Mouse (Mus musculus) CH12.LX (cell line): ENCODE data around the gene Atf3. TPM values are rescaled to one million over a fixed set of nuclear protein-coding genes. Genes with fewer than 3 reads are reported as not detected.

Experiments
- DNase-seq: peaks from one replicate; pipeline ENCODE4 v3.0.0-alpha.2; 2013; ENCODE audit errors: extremely low read depth
- H3K27ac ChIP-seq: 2 replicates; pipeline ENCODE4 v1.5.1; 2012; ENCODE audit warnings: low read depth, mild to moderate bottlenecking, control low read depth, moderate library complexity; ENCODE audit not compliant: insufficient read depth
- H3K27me3 ChIP-seq: replicated peaks from 2 replicates; pipeline ENCODE3; 2012; ENCODE audit warnings: inconsistent platforms
- H3K36me3 ChIP-seq, 2 experiments: replicated peaks in 1 of 2; 2 replicates each; pipeline versions ENCODE3 to v1.6.1; 2012; ENCODE audit warnings: inconsistent platforms in 1 of 2, low read length in 1 of 2, mild to moderate bottlenecking in 1 of 2, mixed read lengths in 1 of 2, moderate library complexity in 1 of 2; ENCODE audit not compliant: control insufficient read depth in 1 of 2, insufficient read depth in 1 of 2
- H3K4me1 ChIP-seq, 2 experiments: 2 replicates each; pipeline ENCODE4 v1.6.1; 2012; ENCODE audit warnings: inconsistent platforms in 1 of 2, moderate library complexity in 1 of 2; ENCODE audit not compliant: insufficient read depth in 2 of 2, control insufficient read depth in 1 of 2
- H3K4me2 ChIP-seq: 2 replicates; pipeline ENCODE4 v1.6.1; 2012; ENCODE audit warnings: low read depth, mild to moderate bottlenecking, control low read depth; ENCODE audit not compliant: poor library complexity, insufficient read depth, severe bottlenecking
- H3K4me3 ChIP-seq, 3 experiments: fragments of 150-350 bp in 1 of 3; sonication (generic) in 1 of 3; replicated peaks in 1 of 3; 2 replicates each; pipeline versions ENCODE3 to v1.5.1; 2011 to 2012; ENCODE audit warnings: low read depth in 2 of 3, low read length in 2 of 3, mild to moderate bottlenecking in 2 of 3, moderate library complexity in 2 of 3, control low read depth in 1 of 3, improper control_type of control experiment in 1 of 3, inconsistent platforms in 1 of 3, mixed read lengths in 1 of 3; ENCODE audit not compliant: poor library complexity in 1 of 3
- H3K79me2 ChIP-seq: replicated peaks from 2 replicates; pipeline ENCODE4 v1.6.1; 2012; ENCODE audit warnings: mild to moderate bottlenecking, moderate library complexity; ENCODE audit not compliant: control insufficient read depth, poor library complexity, insufficient read depth, severe bottlenecking; ENCODE audit errors: extremely low read depth
- H3K9ac ChIP-seq: 2 replicates; pipeline ENCODE4 v1.6.1; 2012; ENCODE audit warnings: low read depth, mild to moderate bottlenecking, control low read depth, moderate library complexity; ENCODE audit not compliant: insufficient read depth
- H3K9me3 ChIP-seq: replicated peaks from 2 replicates; pipeline ENCODE3; 2012; ENCODE audit warnings: low read length, inconsistent platforms, mixed read lengths
- BHLHE40 ChIP-seq: IDR thresholded peaks from 2 replicates; pipeline ENCODE4 v1.6.1; 2011; ENCODE audit warnings: mild to moderate bottlenecking, low read depth, low read length, improper control_type of control experiment
- CHD1 ChIP-seq: IDR thresholded peaks from 2 replicates; pipeline ENCODE4 v1.6.1; 2012; ENCODE audit warnings: low read depth, low read length, improper control_type of control experiment, inconsistent platforms
- CHD2 ChIP-seq: IDR thresholded peaks from 2 replicates; pipeline ENCODE4 v1.6.1; 2011; ENCODE audit warnings: low read length, improper control_type of control experiment
- CTCF ChIP-seq, 2 experiments: IDR thresholded peaks in 1 of 2; conservative IDR thresholded peaks in 1 of 2; 2 replicates each; pipeline ENCODE4 v1.5.1; 2011 to 2012; ENCODE audit warnings: low read depth in 2 of 2, low read length in 2 of 2, improper control_type of control experiment in 1 of 2, inconsistent platforms in 1 of 2, mild to moderate bottlenecking in 1 of 2, moderate library complexity in 1 of 2
- E2F4 ChIP-seq: IDR thresholded peaks from 2 replicates; pipeline ENCODE4 v1.6.1; 2011; ENCODE audit warnings: low read depth, low read length, improper control_type of control experiment; ENCODE audit not compliant: insufficient replicate concordance
- ELF1 ChIP-seq: IDR thresholded peaks from 2 replicates; pipeline ENCODE4 v1.6.1; 2014; ENCODE audit warnings: low read depth, mild to moderate bottlenecking, inconsistent platforms, low read length, improper control_type of control experiment
- EP300 ChIP-seq: IDR thresholded peaks from 2 replicates; pipeline ENCODE4 v1.6.1; 2011; ENCODE audit warnings: low read length, improper control_type of control experiment
- ETS1 ChIP-seq: conservative IDR thresholded peaks from 2 replicates; pipeline ENCODE4 v1.6.1; 2012; ENCODE audit warnings: low read depth, mild to moderate bottlenecking, inconsistent platforms, low read length, improper control_type of control experiment, moderate library complexity
- GABPA ChIP-seq: IDR thresholded peaks from 2 replicates; pipeline ENCODE4 v1.6.1; 2012; ENCODE audit warnings: low read depth, low read length, improper control_type of control experiment, inconsistent platforms; ENCODE audit not compliant: insufficient replicate concordance
- HCFC1 ChIP-seq: IDR thresholded peaks from 2 replicates; pipeline ENCODE4 v1.6.1; 2012; ENCODE audit warnings: low read depth, mild to moderate bottlenecking, inconsistent platforms, low read length, improper control_type of control experiment
- IRF4 ChIP-seq: IDR thresholded peaks from 2 replicates; pipeline ENCODE4 v1.6.1; 2014; ENCODE audit warnings: low read depth, mild to moderate bottlenecking, inconsistent platforms, low read length, improper control_type of control experiment
- JUN ChIP-seq: IDR thresholded peaks from 2 replicates; pipeline ENCODE4 v1.6.1; 2011; ENCODE audit warnings: low read depth, mild to moderate bottlenecking, low read length, improper control_type of control experiment, moderate library complexity; ENCODE audit not compliant: insufficient read depth
- JUND ChIP-seq: conservative IDR thresholded peaks from 2 replicates; pipeline ENCODE4 v1.6.1; 2011; ENCODE audit warnings: low read depth, low read length, improper control_type of control experiment
- KAT2A ChIP-seq: IDR thresholded peaks from 2 replicates; pipeline ENCODE4 v1.6.1; 2012; ENCODE audit warnings: low read length, improper control_type of control experiment, inconsistent platforms; ENCODE audit not compliant: insufficient replicate concordance
- MAX ChIP-seq: IDR thresholded peaks from 2 replicates; pipeline ENCODE4 v1.6.1; 2011; ENCODE audit warnings: low read length, improper control_type of control experiment
- MAZ ChIP-seq: IDR thresholded peaks from 2 replicates; pipeline ENCODE4 v1.6.1; 2012; ENCODE audit warnings: low read depth, mild to moderate bottlenecking, inconsistent platforms, low read length, improper control_type of control experiment, moderate library complexity
- MEF2A ChIP-seq: IDR thresholded peaks from 2 replicates; pipeline ENCODE4 v1.6.1; 2014; ENCODE audit warnings: low read depth, mild to moderate bottlenecking, inconsistent platforms, low read length, improper control_type of control experiment, borderline replicate concordance
- MXI1 ChIP-seq: IDR thresholded peaks from 2 replicates; pipeline ENCODE4 v1.6.1; 2011; ENCODE audit warnings: mild to moderate bottlenecking, low read depth, low read length, improper control_type of control experiment
- MYC ChIP-seq: IDR thresholded peaks from 2 replicates; pipeline ENCODE4 v1.6.1; 2011; ENCODE audit warnings: low read depth, mild to moderate bottlenecking, improper control_type of control experiment, low read length
- NELFE ChIP-seq: IDR thresholded peaks from 2 replicates; pipeline ENCODE4 v1.6.1; 2011; ENCODE audit warnings: low read depth, low read length, improper control_type of control experiment
- NRF1 ChIP-seq: IDR thresholded peaks from 2 replicates; pipeline ENCODE4 v1.6.1; 2014; ENCODE audit warnings: low read depth, mild to moderate bottlenecking, inconsistent platforms, low read length, improper control_type of control experiment, moderate library complexity
- PAX5 ChIP-seq: IDR thresholded peaks from 2 replicates; pipeline ENCODE4 v1.6.1; 2012; ENCODE audit warnings: low read length, inconsistent platforms, mixed read lengths
- POLR2A ChIP-seq: IDR thresholded peaks from 2 replicates; pipeline ENCODE4 v1.6.1; 2011; ENCODE audit warnings: low read depth, mild to moderate bottlenecking, improper control_type of control experiment, low read length
- POLR2AphosphoS2 ChIP-seq: IDR thresholded peaks from 2 replicates; pipeline ENCODE4 v1.6.1; 2011; ENCODE audit warnings: low read depth, low read length, improper control_type of control experiment
- RAD21 ChIP-seq: IDR thresholded peaks from 2 replicates; pipeline ENCODE4 v1.6.1; 2011; ENCODE audit warnings: low read depth, mild to moderate bottlenecking, low read length, improper control_type of control experiment, moderate library complexity
- RCOR1 ChIP-seq: conservative IDR thresholded peaks from 2 replicates; pipeline ENCODE4 v1.6.1; 2012; ENCODE audit warnings: low read depth, mild to moderate bottlenecking, inconsistent platforms, low read length, improper control_type of control experiment
- SIN3A ChIP-seq: IDR thresholded peaks from 2 replicates; pipeline ENCODE4 v1.6.1; 2012; ENCODE audit warnings: low read length, improper control_type of control experiment, inconsistent platforms
- SMC3 ChIP-seq: IDR thresholded peaks from 2 replicates; pipeline ENCODE4 v1.6.1; 2011; ENCODE audit warnings: low read depth, low read length, improper control_type of control experiment
- TBP ChIP-seq: conservative IDR thresholded peaks from 2 replicates; pipeline ENCODE4 v1.6.1; 2011; ENCODE audit warnings: low read depth, low read length, improper control_type of control experiment
- TCF12 ChIP-seq: IDR thresholded peaks from 2 replicates; pipeline ENCODE4 v1.6.1; 2014; ENCODE audit warnings: low read depth, mild to moderate bottlenecking, inconsistent platforms, low read length, improper control_type of control experiment
- UBTF ChIP-seq: IDR thresholded peaks from 2 replicates; pipeline ENCODE4 v1.6.1; 2012; ENCODE audit warnings: low read depth, mild to moderate bottlenecking, inconsistent platforms, low read length, improper control_type of control experiment, moderate library complexity
- USF1 ChIP-seq: IDR thresholded peaks from 2 replicates; pipeline ENCODE4 v1.6.1; 2014; ENCODE audit warnings: low read depth, mild to moderate bottlenecking, inconsistent platforms, low read length, improper control_type of control experiment
- USF2 ChIP-seq: conservative IDR thresholded peaks from 2 replicates; pipeline ENCODE4 v1.6.1; 2011; ENCODE audit warnings: low read depth, low read length, improper control_type of control experiment
- ZKSCAN1 ChIP-seq: IDR thresholded peaks from 2 replicates; pipeline ENCODE4 v1.6.1; 2012; ENCODE audit warnings: low read depth, inconsistent platforms, low read length, improper control_type of control experiment, borderline replicate concordance
- ZMIZ1 ChIP-seq: IDR thresholded peaks from 2 replicates; pipeline ENCODE4 v1.6.1; 2012; ENCODE audit warnings: low read depth, mild to moderate bottlenecking, inconsistent platforms, low read length, improper control_type of control experiment
- ZNF384 ChIP-seq: IDR thresholded peaks from 2 replicates; pipeline ENCODE4 v1.6.1; 2012; ENCODE audit warnings: low read depth, low read length, improper control_type of control experiment, inconsistent platforms
- dilution Hi-C: fragments of 300-500 bp; cut with MboI; formaldehyde crosslinking; loops from 2 replicates; pipeline ENCODE4 v1.14.3; 2020; ENCODE audit warnings: low sequenced_read_pairs; ENCODE audit not compliant: extremely low pct_unique_long_range_greater_than_20kb, extremely low pct_ligation_motif_present
- in situ Hi-C: fragments of 300-500 bp; cut with MboI; formaldehyde crosslinking; loops from 3 replicates; pipeline ENCODE4 v1.14.3; 2019; ENCODE audit warnings: low sequenced_read_pairs, low pct_ligation_motif_present, low pct_unique_long_range_greater_than_20kb, mixed read lengths
- polyA plus RNA-seq: library from polyadenylated mRNA; unstranded; fragments of >175 nt; gene quantifications from 2 replicates; pipeline ENCODE4 v1.2.1, GENCODE M21; 2012; ENCODE audit warnings: low read depth; ENCODE audit not compliant: insufficient read length
- total RNA-seq, 2 experiments: library from RNA; depleted of rRNA; stranded (reverse); fragments of 300-350 nt in 1 of 2; fragments of >200 nt in 1 of 2; gene quantifications; 2 replicates each; pipeline ENCODE4 v1.2.3; 2012 to 2014

The Atf3 gene
- total and polyA plus RNA-seq, 3 experiments = 25.1 to 39.7 (median 32.9) TPM

GRCm38 (mm10) chr1:191125811-191126638 is 91.8 kb downstream of the Atf3 start (continued):
- TF ChIP-seq NRF1 = peak; percentile 30; the same call in 1 of the 2 replicates
- no peak for TF ChIP-seq USF1

- H3K9me3 ChIP-seq = peaks cover 5% of the 10 kb centered on the region
- peak overlapping the region; percentile 64 for H3K4me2 ChIP-seq
- peak; percentile 87 for DNase-seq
- no peaks in the 10 kb centered on the region for H3K27me3 ChIP-seq
- H3K27ac ChIP-seq = peak overlapping the region; percentile 32; the same call in 1 of the 2 replicates
- H3K79me2 ChIP-seq = no peaks in the 10 kb centered on the region
- no peak overlapping the region for H3K4me3 ChIP-seq
- H3K4me1 ChIP-seq = peaks cover 27 to 50% of the 10 kb centered on the region in 2 experiments
- H3K36me3 ChIP-seq = no peaks in the 10 kb centered on the region
- no peak overlapping the region for H3K9ac ChIP-seq
- in situ Hi-C loops (loop anchor here (25.0 kb wide), 1 partner anchor 688 kb away; the partner anchor contains the start of gene Nek2), dilution Hi-C loops (no loop called here)
- TF ChIP-seq KAT2A = no peak
- peak; percentile 75 for TF ChIP-seq CHD2
- TF ChIP-seq SIN3A = 0 out of 2 replicates have a peak, but pooled peaks have one; percentile 37
- TF ChIP-seq GABPA = no peak
- TF ChIP-seq MAX = peak; percentile 52; the same call in 1 of the 2 replicates
- no peak for TF ChIP-seq RAD21
- peak; percentile 39; the same call in 1 of the 2 replicates for TF ChIP-seq IRF4
- no peak for TF ChIP-seq UBTF
- TF ChIP-seq PAX5 = no peak
- no peak for TF ChIP-seq JUN
- TF ChIP-seq USF2 = no peak
- TF ChIP-seq ZKSCAN1 = no peak
- no peak for TF ChIP-seq HCFC1
- peak; percentile 53; the same call in 1 of the 2 replicates for TF ChIP-seq TCF12
- peak; percentile 77 for TF ChIP-seq BHLHE40
- TF ChIP-seq CHD1 = no peak
- TF ChIP-seq ZNF384 = no peak
- no peak; the same call in 1 of the 2 replicates for TF ChIP-seq MXI1
- TF ChIP-seq EP300 = peak; percentile 41; the same call in 1 of the 2 replicates
- no peak for TF ChIP-seq E2F4
- no peak for TF ChIP-seq RCOR1
- no peak for TF ChIP-seq POLR2AphosphoS2
- no peak for TF ChIP-seq JUND
- TF ChIP-seq ELF1 = peak; percentile 59
- no peak for TF ChIP-seq CTCF (conservative IDR thresholded peaks at IDR 0.05 in 1 of 2, IDR thresholded peaks at IDR 0.05 in 1 of 2; ENCODE audit: low read depth in 2 of 2, low read length in 2 of 2)
- no peak for TF ChIP-seq NRF1
- TF ChIP-seq MYC = no peak
- TF ChIP-seq TBP = peak; percentile 51; the same call in 1 of the 2 replicates
- no peak for TF ChIP-seq MAZ
- no peak for TF ChIP-seq USF1
- TF ChIP-seq SMC3 = 0 out of 2 replicates have a peak, but pooled peaks have one; percentile 10
- no peak for TF ChIP-seq ZMIZ1
- no peak for TF ChIP-seq NELFE
- TF ChIP-seq POLR2A = no peak
- peak; percentile 70 for TF ChIP-seq ETS1
- peak; percentile 48; the same call in 1 of the 2 replicates for TF ChIP-seq MEF2A
Measured at GRCm38 (mm10) chr1:191124288-191124687, 93.6 kb downstream of the Atf3 start.
